Mouse (Mus musculus) liver, adult 2 months (tissue): ENCODE results near the gene Orc5.
A peak's percentile ranks its signal among the peaks of the same experiment; 100 is the strongest.

Source experiments
- CTCF ChIP-seq: fragments of 200-500 bp; IDR thresholded peaks from 2 replicates; pipeline ENCODE4 v1.5.1; 2011; ENCODE audit warnings: low read depth, low read length, control low read depth
- POLR2A ChIP-seq: fragments of 200-500 bp; IDR thresholded peaks from 2 replicates; pipeline ENCODE4 v1.6.1; 2011; ENCODE audit warnings: low read length, control low read depth; ENCODE audit not compliant: insufficient read depth; ENCODE audit errors: extremely low read depth

DNA sequence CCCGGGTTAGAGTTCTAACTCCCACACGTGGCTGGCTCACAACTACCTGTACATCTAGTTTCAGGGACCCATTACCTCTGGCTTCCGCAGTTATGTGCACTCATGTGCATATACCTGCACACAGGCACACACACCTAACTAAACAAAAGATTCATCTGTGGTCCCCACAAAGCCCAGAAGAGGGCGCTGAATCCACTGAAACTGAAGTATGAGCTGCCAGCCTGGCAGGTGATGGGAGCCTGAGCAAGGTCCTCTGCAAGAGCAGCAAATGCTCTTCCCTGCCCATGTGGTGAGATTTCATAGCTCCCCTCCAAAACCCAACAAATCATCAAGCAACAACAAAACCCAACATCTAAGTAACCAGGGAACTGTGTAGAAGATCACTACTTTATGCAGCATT lies 61.1 kb downstream of the Orc5 start:
- no peak for TF ChIP-seq POLR2A
- peak; percentile 57 for TF ChIP-seq CTCF
